32 mouse cellular contexts compared by ENCODE assay signal in the genomic region with DNA sequence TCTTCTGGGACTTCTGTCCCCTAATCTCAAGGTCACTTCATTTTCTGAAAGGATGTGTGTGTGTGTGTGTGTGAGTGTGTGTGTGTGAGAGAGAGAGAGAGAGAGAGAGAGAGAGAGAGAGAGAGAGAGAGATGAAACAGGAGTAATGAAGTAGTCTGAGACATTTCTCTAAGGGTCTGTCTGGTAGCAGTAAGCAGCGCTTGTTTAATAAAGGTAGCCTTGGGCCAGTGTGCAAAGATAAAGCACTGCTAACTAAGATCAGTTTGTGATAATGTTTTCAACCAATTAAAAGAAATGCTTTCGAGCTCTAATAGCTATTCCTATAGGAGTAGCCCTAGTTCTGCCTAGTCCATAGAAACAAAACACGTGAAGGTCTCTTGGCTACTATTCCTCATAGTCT.
"Had no signal": no experiment of that assay in that cellular context is flagged by ENCODE, and none has a peak within 500 bp of the region (broad histone marks: within the 10 kb centered on the region; RNA-seq: fewer than 3 reads in every experiment).

No protein-coding gene starts in this region.

- H3K4me3 ChIP-seq: left cerebral cortex, adult 2 months; limb, embryonic 10.5 days; limb, embryonic 12.5 days; limb, embryonic 13.5 days; limb, embryonic 15.5 days; liver, embryonic 12.5 days; liver, embryonic 13.5 days; liver, embryonic 15.5 days; lung, embryonic 15.5 days; megakaryocyte, embryonic 14.5 days; midbrain, embryonic 12.5 days; midbrain, embryonic 13.5 days; midbrain, embryonic 15.5 days; myocyte; neural tube, embryonic 12.5 days had no signal

- ATAC-seq: liver, embryonic 12.5 days; liver, postnatal 0 days; lung, postnatal 0 days; midbrain, embryonic 13.5 days; midbrain, embryonic 15.5 days; midbrain, embryonic 16.5 days had no signal

- H3K4me2 ChIP-seq: limb, embryonic 12.5 days; limb, embryonic 13.5 days; limb, embryonic 15.5 days; liver, embryonic 11.5 days; liver, embryonic 12.5 days; liver, embryonic 13.5 days; liver, embryonic 15.5 days; lung, embryonic 14.5 days; lung, embryonic 15.5 days; midbrain, embryonic 11.5 days; midbrain, embryonic 12.5 days; midbrain, embryonic 13.5 days; midbrain, embryonic 15.5 days; neural tube, embryonic 12.5 days had no signal

- H3K27me3 ChIP-seq: limb, embryonic 12.5 days; limb, embryonic 13.5 days; limb, embryonic 15.5 days; liver, embryonic 12.5 days; liver, embryonic 13.5 days; liver, embryonic 15.5 days; lung, embryonic 15.5 days; megakaryocyte, embryonic 14.5 days; midbrain, embryonic 12.5 days; midbrain, embryonic 13.5 days; midbrain, embryonic 15.5 days; neural tube, embryonic 12.5 days had no signal

- H3K9me3 ChIP-seq: limb, embryonic 10.5 days; limb, embryonic 12.5 days; limb, embryonic 13.5 days; limb, embryonic 15.5 days; liver, embryonic 12.5 days; liver, embryonic 13.5 days; liver, embryonic 15.5 days; lung, embryonic 15.5 days; megakaryocyte, embryonic 14.5 days; midbrain, embryonic 12.5 days; midbrain, embryonic 13.5 days; midbrain, embryonic 15.5 days; neural tube, embryonic 12.5 days had no signal

- H3K4me1 ChIP-seq: limb, embryonic 10.5 days; limb, embryonic 12.5 days; limb, embryonic 13.5 days; limb, embryonic 15.5 days; liver, embryonic 12.5 days; liver, embryonic 13.5 days; liver, embryonic 15.5 days; lung, embryonic 15.5 days; megakaryocyte, embryonic 14.5 days; midbrain, embryonic 12.5 days; midbrain, embryonic 13.5 days; midbrain, embryonic 15.5 days; neural tube, embryonic 12.5 days had no signal

- DNase-seq: left cerebral cortex, postnatal 4 days; liver; liver, embryonic 13.5 days; liver, postnatal 0 days; lung, adult 18-20 months; lung, adult 2 months; lung, embryonic 14.5 days; lung, postnatal 10 days; lung, postnatal 14 days; lung, postnatal 36 days; lung, postnatal 4 days; midbrain, embryonic 14.5 days had no signal

- H3K27ac ChIP-seq: left cerebral cortex, adult 2 months; limb, embryonic 10.5 days; limb, embryonic 12.5 days; limb, embryonic 13.5 days; limb, embryonic 15.5 days; liver, embryonic 12.5 days; liver, embryonic 13.5 days; liver, embryonic 14.5 days; liver, embryonic 15.5 days; lung, embryonic 15.5 days; macrophage; midbrain, embryonic 12.5 days; midbrain, embryonic 13.5 days; midbrain, embryonic 15.5 days; neural tube, embryonic 12.5 days had no signal

- H3K36me3 ChIP-seq: limb, embryonic 10.5 days; limb, embryonic 12.5 days; limb, embryonic 13.5 days; limb, embryonic 15.5 days; liver, embryonic 12.5 days; liver, embryonic 13.5 days; liver, embryonic 15.5 days; lung, embryonic 15.5 days; midbrain, embryonic 12.5 days; midbrain, embryonic 13.5 days; midbrain, embryonic 15.5 days; neural tube, embryonic 12.5 days had no signal

- H3K9ac ChIP-seq: limb, embryonic 12.5 days; limb, embryonic 13.5 days; limb, embryonic 15.5 days; liver, embryonic 12.5 days; liver, embryonic 13.5 days; liver, embryonic 14.5 days; liver, embryonic 15.5 days; liver, postnatal 0 days; lung, embryonic 14.5 days; lung, embryonic 15.5 days; midbrain, embryonic 12.5 days; midbrain, embryonic 13.5 days; midbrain, embryonic 15.5 days; neural tube, embryonic 12.5 days had no signal
